Mouse (Mus musculus) mesoderm, embryonic 11.5 days (tissue): ENCODE measurements at regions not wholly inside any gene's neighbourhood (a gene's known extent, or its start where the extent isn't known, plus 50 kb on each side); places are given as distances from the start of the nearest gene placed in this dataset.

Experiments
- DNase-seq: peaks from one replicate; pipeline ENCODE4 v3.0.0-alpha.2; 2012; ENCODE audit warnings: low read depth, low spot score

- DNase-seq, result no peak
Measured at GRCm38 (mm10) chr1:143464863-143465262, 175.6 kb upstream of the B3galt2 start.

- DNase-seq, result no peak
Measured at GRCm38 (mm10) chr1:143466092-143466491, 174.4 kb upstream of the B3galt2 start.

- no peak for DNase-seq
Measured at GRCm38 (mm10) chr1:143475329-143475728, 165.1 kb upstream of the B3galt2 start.

GRCm38 (mm10) chr1:143483345-143483744 lies 157.1 kb upstream of the B3galt2 start:
- DNase-seq, result no peak

- no peak for DNase-seq
Measured at GRCm38 (mm10) chr1:143484936-143485335, 155.5 kb upstream of the B3galt2 start.

GRCm38 (mm10) chr1:143497092-143497491 lies 143.4 kb upstream of the B3galt2 start:
- DNase-seq, result no peak

GRCm38 (mm10) chr1:143503436-143504065 lies 136.9 kb upstream of the B3galt2 start:
- peak; percentile 30 for DNase-seq

- DNase-seq, result no peak
Measured at GRCm38 (mm10) chr1:143504066-143504440, 136.4 kb upstream of the B3galt2 start.

- DNase-seq, result no peak
Measured at GRCm38 (mm10) chr1:143505318-143505717, 135.1 kb upstream of the B3galt2 start.

- DNase-seq, result no peak
Measured at GRCm38 (mm10) chr1:143523831-143524521, 116.5 kb upstream of the B3galt2 start.

- DNase-seq, result no peak
Measured at GRCm38 (mm10) chr1:143524522-143524865, 116.0 kb upstream of the B3galt2 start.

GRCm38 (mm10) chr1:143540223-143540622 lies 100.2 kb upstream of the B3galt2 start:
- DNase-seq, result no peak

GRCm38 (mm10) chr1:143540701-143541100 lies 99.8 kb upstream of the B3galt2 start:
- DNase-seq, result no peak
